Mouse (Mus musculus) hindbrain, postnatal 0 days (tissue): ENCODE data around the gene Atp6v1fnb. TPM values are rescaled to one million over a fixed set of nuclear protein-coding genes. Genes with fewer than 3 reads are reported as not detected.

Experiments
- ATAC-seq: fragments of 200-750 bp; cut with Nextera tagmentation; 2 replicates; pipeline ENCODE4 v1.8.0; 2017; ENCODE audit warnings: mild to moderate bottlenecking, moderate TSS enrichment, moderate library complexity
- DNase-seq: peaks from one replicate; pipeline ENCODE4 v3.0.0-alpha.2; 2015; ENCODE audit warnings: low spot score
- H3K27ac ChIP-seq: fragments of 300-500 bp; sonication (generic); 2 replicates; pipeline ENCODE4 v1.5.1; 2014; ENCODE audit warnings: mild to moderate bottlenecking
- H3K27me3 ChIP-seq: fragments of 300-500 bp; sonication (generic); 2 replicates; pipeline ENCODE4 v1.6.1; 2014; ENCODE audit warnings: low read length, mixed read lengths; ENCODE audit not compliant: insufficient read depth
- H3K36me3 ChIP-seq: fragments of 300-500 bp; sonication (generic); 2 replicates; pipeline ENCODE4 v1.6.1; 2014; ENCODE audit warnings: low read length, mixed read lengths; ENCODE audit not compliant: insufficient read depth
- H3K4me1 ChIP-seq: fragments of 300-500 bp; sonication (generic); 2 replicates; pipeline ENCODE4 v1.6.1; 2014; ENCODE audit warnings: antibody characterized with exemption, low read length, mixed read lengths; ENCODE audit not compliant: insufficient read depth
- H3K4me2 ChIP-seq: fragments of 300-500 bp; sonication (generic); 2 replicates; pipeline ENCODE4 v1.6.1; 2014; ENCODE audit warnings: low read depth, mild to moderate bottlenecking, low read length, moderate library complexity, mixed read lengths
- H3K4me3 ChIP-seq: fragments of 300-500 bp; sonication (generic); 2 replicates; pipeline ENCODE4 v1.5.1; 2014; ENCODE audit warnings: low read length
- H3K9ac ChIP-seq: fragments of 300-500 bp; sonication (generic); replicated peaks from 2 replicates; pipeline ENCODE4 v1.6.1; 2014; ENCODE audit warnings: mild to moderate bottlenecking, low read length, moderate library complexity, mixed read lengths
- H3K9me3 ChIP-seq: fragments of 300-500 bp; sonication (generic); 2 replicates; pipeline ENCODE4 v1.6.1; 2016; ENCODE audit warnings: low read length, mixed read lengths
- CTCF ChIP-seq: IDR thresholded peaks from 2 replicates; pipeline ENCODE4 v1.5.1; 2016; ENCODE audit warnings: antibody characterized with exemption, control low read depth, low read depth
- WGBS: fragments of 180-500 bp; shearing (Covaris S2); extraction: QIAGEN DNeasy Blood & Tissue Kit; methylation state at CpG from one replicate; pipeline ENCODE4 v1.1.7; 2014; 5-methylcytosine and 5-hydroxymethylcytosine counted together
- polyA plus RNA-seq: library from polyadenylated mRNA; unstranded; fragments of >200 nt; fragmentation: Nextera tagmentation; extraction: Ambion mirVana; gene quantifications from 2 replicates; pipeline ENCODE4 v1.2.1, GENCODE M21; 2015
- total RNA-seq: library from RNA; depleted of rRNA; stranded (reverse); fragments of >200 nt; gene quantifications from 2 replicates; pipeline ENCODE4 v1.2.3, GENCODE M21; 2014

The Atp6v1fnb gene
- total and polyA plus RNA-seq, 2 experiments from 2014 or later = not detected

GRCm38 (mm10) chr6:29432676-29433037, 38.6 kb upstream of the Atp6v1fnb start:
- DNase-seq = no peak
- H3K4me1 ChIP-seq = peaks cover 16% of the 10 kb centered on the region; the same call in 1 of the 2 replicates
- peaks cover 13% of the 10 kb centered on the region for H3K27me3 ChIP-seq
- H3K36me3 ChIP-seq = no peaks in the 10 kb centered on the region
- H3K27ac ChIP-seq = no peak overlapping the region
- no peak for TF ChIP-seq CTCF
- H3K4me2 ChIP-seq = peak overlapping the region; percentile 60
- H3K9me3 ChIP-seq = no peaks in the 10 kb centered on the region
- no peak for ATAC-seq
- H3K4me3 ChIP-seq = peak overlapping the region; percentile 36
- peak overlapping the region; percentile 38 for H3K9ac ChIP-seq

- TF ChIP-seq CTCF = no peak
- Histone ChIP-seq H3K4me3 (peak within 1 kb of the TSS; percentile 36), H3K4me1 (peaks cover 16% of the 10 kb centered on the region; the same call in 1 of the 2 replicates), H3K4me2 (peak within 1 kb of the TSS; percentile 60), H3K27ac (no peak within 1 kb of the TSS; the same call in 1 of the 2 replicates), H3K36me3 (no peaks in the 10 kb centered on the region), H3K9ac (peak within 1 kb of the TSS; percentile 38), H3K9me3 (no peaks in the 10 kb centered on the region), H3K27me3 (peaks cover 13% of the 10 kb centered on the region)
- DNase-seq (peak; percentile 21), ATAC-seq (0 out of 2 replicates have a peak, but pooled peaks have one; percentile 10)
- WGBS = 2% methylated on average over 52 of the region's 77 CpGs
These were observed 38.0 kb upstream of the Atp6v1fnb start, which contains the start of gene Flnc for GRCm38 (mm10) chr6:29433038-29433803. Gene Flnc (plus strand): TSS chr6:29433256.

DNA sequence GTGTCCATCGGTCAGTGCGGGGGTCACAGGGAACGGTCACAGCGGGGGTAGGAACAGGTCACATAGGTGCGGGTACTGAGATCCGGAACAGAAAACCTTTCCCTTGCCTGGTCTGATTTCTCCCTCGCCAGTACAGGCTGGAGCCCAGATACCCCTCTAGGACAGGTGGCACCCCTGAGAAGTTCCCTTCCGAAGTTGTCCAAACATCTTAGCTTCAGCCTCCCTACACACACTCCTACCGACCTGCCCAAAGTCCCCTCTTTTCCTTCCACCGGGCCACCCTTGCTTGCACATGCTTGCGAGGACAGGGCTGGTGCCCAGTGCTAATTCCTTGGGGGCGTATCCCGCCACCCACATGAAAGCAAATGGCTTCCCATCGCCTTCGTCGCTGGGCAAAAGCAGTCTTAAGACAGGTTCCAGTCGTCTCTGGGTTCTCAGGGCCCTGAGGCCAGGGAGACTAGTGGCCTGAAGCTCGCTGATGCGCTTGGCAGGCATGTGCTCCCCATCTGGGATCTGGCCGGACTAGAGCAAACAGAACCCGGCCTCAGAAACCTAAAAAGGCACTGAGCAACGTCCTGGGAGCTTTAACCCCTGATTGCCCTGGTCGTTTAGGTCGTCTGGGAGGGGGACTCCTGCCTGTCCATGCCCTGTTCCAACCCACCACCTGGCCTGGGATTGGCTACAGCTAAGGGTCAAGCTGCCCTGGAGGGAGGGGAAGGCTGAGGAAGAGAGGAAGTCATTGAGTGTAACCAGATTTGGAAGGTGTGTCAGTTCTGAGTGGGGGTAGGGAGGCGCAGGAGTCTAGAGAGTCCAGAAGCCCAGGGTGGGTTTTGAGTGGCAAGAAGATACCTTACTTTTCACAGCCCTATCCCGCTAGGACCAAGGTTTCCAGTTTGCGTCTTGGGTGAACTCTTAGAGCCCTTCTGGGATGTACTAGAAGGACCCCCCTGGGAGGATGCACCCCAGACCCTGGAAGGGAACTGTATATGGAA, 37.1 kb upstream of the Atp6v1fnb start:
- peaks cover 16% of the 10 kb centered on the region; the same call in 1 of the 2 replicates for H3K4me1 ChIP-seq
- 0 out of 2 replicates have a peak overlapping the region, but pooled peaks have one; percentile 38 for H3K9ac ChIP-seq
- peaks cover 13% of the 10 kb centered on the region for H3K27me3 ChIP-seq
- peak overlapping the region; percentile 60 for H3K4me2 ChIP-seq
- no peaks in the 10 kb centered on the region for H3K36me3 ChIP-seq
- no peaks in the 10 kb centered on the region for H3K9me3 ChIP-seq
- H3K27ac ChIP-seq = peak overlapping the region; percentile 32; the same call in 1 of the 2 replicates
- DNase-seq (peak; percentile 23), ATAC-seq (no peak)
- H3K4me3 ChIP-seq = peak overlapping the region; percentile 36
- TF ChIP-seq CTCF = no peak
- 9% methylated on average over 27 of the region's 27 CpGs for WGBS

GRCm38 (mm10) chr6:29434911-29435691, 36.1 kb upstream of the Atp6v1fnb start:
- Histone ChIP-seq H3K9ac (no peak overlapping the region), H3K27ac (peak overlapping the region; percentile 64; the same call in 1 of the 2 replicates), H3K27me3 (peaks cover 13% of the 10 kb centered on the region), H3K4me3 (0 out of 2 replicates have a peak overlapping the region, but pooled peaks have one; percentile 3), H3K4me1 (peaks cover 16% of the 10 kb centered on the region; the same call in 1 of the 2 replicates), H3K9me3 (no peaks in the 10 kb centered on the region), H3K4me2 (peak overlapping the region; percentile 60), H3K36me3 (no peaks in the 10 kb centered on the region)
- ATAC-seq (peak; percentile 58), DNase-seq (peak; percentile 69)
- 9% methylated on average over 10 of the region's 13 CpGs for WGBS
- no peak for TF ChIP-seq CTCF

- no peaks in the 10 kb centered on the region for H3K9me3 ChIP-seq
- no peak for TF ChIP-seq CTCF
- ATAC-seq (peak; percentile 52), DNase-seq (peak; percentile 61)
- H3K4me1 ChIP-seq = peaks cover 16% of the 10 kb centered on the region; the same call in 1 of the 2 replicates
- H3K27ac ChIP-seq = peak overlapping the region; percentile 64; the same call in 1 of the 2 replicates
- no peaks in the 10 kb centered on the region for H3K36me3 ChIP-seq
- 16% methylated on average over 6 of the region's 6 CpGs for WGBS
- no peak overlapping the region for H3K4me3 ChIP-seq
- H3K27me3 ChIP-seq = peaks cover 13% of the 10 kb centered on the region
- no peak overlapping the region for H3K9ac ChIP-seq
- peak overlapping the region; percentile 60 for H3K4me2 ChIP-seq
These were observed 35.2 kb upstream of the Atp6v1fnb start for GRCm38 (mm10) chr6:29435940-29436451.
